7 mouse cellular contexts compared by ENCODE assay signal in the genomic region with DNA sequence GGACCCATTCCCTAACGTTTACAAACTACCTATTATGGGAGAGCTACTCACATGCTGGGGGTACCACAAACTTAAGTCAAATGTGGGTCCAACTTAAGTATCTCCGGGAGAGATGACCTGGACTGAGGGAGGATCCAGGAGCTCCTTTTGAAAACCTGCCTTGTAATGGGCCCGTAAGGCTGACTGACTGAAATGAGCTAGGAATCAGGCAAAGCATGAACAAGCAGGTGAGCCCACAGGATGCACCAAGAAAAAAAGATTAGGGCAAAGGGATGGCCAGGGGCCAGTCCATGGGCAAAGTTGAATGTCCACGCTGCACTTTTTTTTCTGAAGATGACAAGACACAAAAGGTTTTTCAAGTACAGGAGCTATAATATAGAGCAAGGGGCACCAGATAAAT. TPM values are rescaled to one million over a fixed set of nuclear protein-coding genes. Genes with fewer than 3 reads are reported as not detected.
DNase-seq lines count a peak whose midpoint lies in the region; ATAC-seq and TF ChIP-seq lines count a peak whose summit lies in the region.

No protein-coding gene starts in this region.

- peak overlapping the region; percentile 77 for H3ac ChIP-seq in C2C12 (ENCODE audit: control insufficient read depth, insufficient read length, low read depth)

- H3K27ac ChIP-seq in ES-E14 (ENCODE audit: insufficient read depth, low read depth, low read length, poor library complexity, severe bottlenecking), result no peak overlapping the region
- peak overlapping the region; percentile 95 for H3K27ac ChIP-seq in forebrain, embryonic 15.5 days (replicated peaks)
- H3K27ac ChIP-seq in midbrain, embryonic 13.5 days, result peak overlapping the region; percentile 95

- peak overlapping the region; percentile 98 for H3K9ac ChIP-seq in ES-E14 (ENCODE audit: insufficient read depth, low read depth, low read length, poor library complexity, severe bottlenecking)
- H3K9ac ChIP-seq in forebrain, embryonic 15.5 days (replicated peaks), result peak overlapping the region; percentile 90
- peak overlapping the region; percentile 94 for H3K9ac ChIP-seq in midbrain, embryonic 13.5 days (replicated peaks)

- peaks cover 57% of the 10 kb centered on the region for H3K79me3 ChIP-seq in C2C12 (ENCODE audit: low read depth)

- 1% methylated on average over 4 of the region's 4 CpGs for WGBS in forebrain, embryonic 15.5 days
- 1% methylated on average over 4 of the region's 4 CpGs for WGBS in midbrain, embryonic 13.5 days

- peaks cover 0 to 3% of the 10 kb centered on the region in 2 experiments; a peak in 1 of 4 replicates for H3K4me1 ChIP-seq in ES-E14 (ENCODE audit: control insufficient read depth in 2 of 2, insufficient read depth in 2 of 2, low read length in 2 of 2, poor library complexity in 1 of 2)
- peaks cover 30% of the 10 kb centered on the region for H3K4me1 ChIP-seq in forebrain, embryonic 15.5 days
- H3K4me1 ChIP-seq in midbrain, embryonic 13.5 days (replicated peaks), result peaks cover 25% of the 10 kb centered on the region

- H3K27me3 ChIP-seq in C2C12 (ENCODE audit: control insufficient read depth, insufficient read depth, insufficient read length), result no peaks in the 10 kb centered on the region
- H3K27me3 ChIP-seq in forebrain, embryonic 15.5 days, result no peaks in the 10 kb centered on the region
- no peaks in the 10 kb centered on the region for H3K27me3 ChIP-seq in midbrain, embryonic 13.5 days

- no peak for ATAC-seq in forebrain, embryonic 15.5 days (replicated peaks)
- no peak for ATAC-seq in midbrain, embryonic 13.5 days

- intact Hi-C loops in left cerebral cortex, postnatal 4 days (cut with DNase I), result no loop called here
- intact Hi-C loops in gastrocnemius, postnatal 14 days (cut with DNase I; ENCODE audit: low total_unique reads), result no loop called here

- in situ Hi-C loops in ES-E14 (cut with MboI; ENCODE audit: low sequenced_read_pairs in 2 of 2, unreplicated experiment in 2 of 2), result no loop called here

- DNase-seq in ES-E14 (ENCODE audit: low read depth, low spot score), result no peak
- peak; percentile 69 for DNase-seq in kidney, adult 9 months
- no peak for DNase-seq in left cerebral cortex, postnatal 4 days
- DNase-seq in gastrocnemius, postnatal 14 days, result no peak

- H3K4me2 ChIP-seq in forebrain, embryonic 15.5 days (replicated peaks), result peak overlapping the region; percentile 69
- peak overlapping the region; percentile 84 for H3K4me2 ChIP-seq in midbrain, embryonic 13.5 days (replicated peaks)

- no peak for TF ChIP-seq CTCF in C2C12 (IDR thresholded peaks at IDR 0.05; ENCODE audit: control insufficient read depth, insufficient read depth, insufficient read length)

- H3K36me3 ChIP-seq in C2C12 (ENCODE audit: control insufficient read depth, insufficient read depth), result peaks cover 36% of the 10 kb centered on the region
- peaks cover 9% of the 10 kb centered on the region for H3K36me3 ChIP-seq in ES-E14 (ENCODE audit: control insufficient read depth, insufficient read depth, low read length, poor library complexity, severe bottlenecking)
- H3K36me3 ChIP-seq in forebrain, embryonic 15.5 days, result peaks cover 16% of the 10 kb centered on the region
- H3K36me3 ChIP-seq in midbrain, embryonic 13.5 days, result peaks cover 16% of the 10 kb centered on the region

- no peaks in the 10 kb centered on the region for H3K9me3 ChIP-seq in ES-E14 (ENCODE audit: control insufficient read depth, insufficient read depth, low read depth, low read length)
- no peaks in the 10 kb centered on the region for H3K9me3 ChIP-seq in forebrain, embryonic 15.5 days
- no peaks in the 10 kb centered on the region for H3K9me3 ChIP-seq in midbrain, embryonic 13.5 days

- H3K4me3 ChIP-seq in C2C12 (ENCODE audit: insufficient read depth, poor library complexity, severe bottlenecking) (peak overlapping the region; percentile 62), ES-E14 (ENCODE audit: insufficient read depth in 1 of 2, low read depth in 1 of 2, low read length in 2 of 2, poor library complexity in 1 of 2, severe bottlenecking in 1 of 2) (peak overlapping the region; percentile 93)
- peak overlapping the region; percentile 95 for H3K4me3 ChIP-seq in forebrain, embryonic 15.5 days
- peak overlapping the region; percentile 79 for H3K4me3 ChIP-seq in midbrain, embryonic 13.5 days (replicated peaks)

- H3K79me2 ChIP-seq in C2C12 (ENCODE audit: control insufficient read depth, insufficient read depth), result peaks cover 60% of the 10 kb centered on the region

TF ChIP-seq in C2C12, 6 proteins besides CTCF, POLR2A, EP300 and RAD21:
- TF ChIP-seq MYOD1 (IDR thresholded peaks at IDR 0.05; ENCODE audit: control insufficient read depth, insufficient read length, low read depth), result no peak
TF ChIP-seq in C2C12: peak in this region for 0.

TF ChIP-seq in ES-E14, 5 proteins besides CTCF, POLR2A, EP300 and RAD21:
- TF ChIP-seq CHD2 (IDR thresholded peaks at IDR 0.05; ENCODE audit: low read depth, low read length), result no peak
- TF ChIP-seq HCFC1 (IDR thresholded peaks at IDR 0.05; ENCODE audit: borderline replicate concordance, insufficient read depth, low read length), result no peak

RNA-seq across cellular contexts. Expression of a gene that starts 1.1 kb away (rescaled TPM):
- 76.3 TPM for polyA plus RNA-seq in C2C12 (2012; fragmentation: generic; extraction: Trizol)
- 64.3 and 85.6 TPM in 2 replicates for total RNA-seq in ES-E14 (2012; rRNA removed)
- 96.1 and 97.7 TPM in 2 replicates for polyA plus RNA-seq in forebrain, embryonic 15.5 days (2015; fragmentation: Nextera tagmentation; extraction: Ambion mirVana)
- polyA plus RNA-seq in midbrain, embryonic 13.5 days (2015; fragmentation: Nextera tagmentation; extraction: Ambion mirVana), result 79.5 and 83.0 TPM in 2 replicates
- 10 to 100 TPM; 72.0 to 72.1 TPM for total RNA-seq in left cerebral cortex, postnatal 4 days (2021)
- 10 to 100 TPM; 13.4 to 20.4 TPM for total RNA-seq in gastrocnemius, postnatal 14 days (2021)

RNA-seq across cellular contexts. Expression of a gene that starts 19.5 kb away (rescaled TPM):
- not detected for polyA plus RNA-seq in C2C12 (2012; fragmentation: generic; extraction: Trizol)
- not detected in 2 replicates for total RNA-seq in ES-E14 (2012; rRNA removed)
- not detected in 2 replicates for polyA plus RNA-seq in forebrain, embryonic 15.5 days (2015; fragmentation: Nextera tagmentation; extraction: Ambion mirVana)
- polyA plus RNA-seq in midbrain, embryonic 13.5 days (2015; fragmentation: Nextera tagmentation; extraction: Ambion mirVana), result not detected in 2 replicates
- total RNA-seq in left cerebral cortex, postnatal 4 days (2021), result not detected
- total RNA-seq in gastrocnemius, postnatal 14 days (2021), result not detected

RNA-seq across cellular contexts. Expression of a gene that starts 37.0 kb away (rescaled TPM):
- polyA plus RNA-seq in C2C12 (2012; fragmentation: generic; extraction: Trizol), result 0.02 TPM
- total RNA-seq in ES-E14 (2012; rRNA removed), result 0.48 TPM in 1 of 2 replicates, not detected in the other
- not detected in 2 replicates for polyA plus RNA-seq in forebrain, embryonic 15.5 days (2015; fragmentation: Nextera tagmentation; extraction: Ambion mirVana)
- not detected in 2 replicates for polyA plus RNA-seq in midbrain, embryonic 13.5 days (2015; fragmentation: Nextera tagmentation; extraction: Ambion mirVana)
- total RNA-seq in left cerebral cortex, postnatal 4 days (2021), result under 1 TPM; 0.56 to 0.66 TPM
- total RNA-seq in gastrocnemius, postnatal 14 days (2021), result not detected
